ENCODE assay signal across 8 mouse cellular contexts in the genomic region with DNA sequence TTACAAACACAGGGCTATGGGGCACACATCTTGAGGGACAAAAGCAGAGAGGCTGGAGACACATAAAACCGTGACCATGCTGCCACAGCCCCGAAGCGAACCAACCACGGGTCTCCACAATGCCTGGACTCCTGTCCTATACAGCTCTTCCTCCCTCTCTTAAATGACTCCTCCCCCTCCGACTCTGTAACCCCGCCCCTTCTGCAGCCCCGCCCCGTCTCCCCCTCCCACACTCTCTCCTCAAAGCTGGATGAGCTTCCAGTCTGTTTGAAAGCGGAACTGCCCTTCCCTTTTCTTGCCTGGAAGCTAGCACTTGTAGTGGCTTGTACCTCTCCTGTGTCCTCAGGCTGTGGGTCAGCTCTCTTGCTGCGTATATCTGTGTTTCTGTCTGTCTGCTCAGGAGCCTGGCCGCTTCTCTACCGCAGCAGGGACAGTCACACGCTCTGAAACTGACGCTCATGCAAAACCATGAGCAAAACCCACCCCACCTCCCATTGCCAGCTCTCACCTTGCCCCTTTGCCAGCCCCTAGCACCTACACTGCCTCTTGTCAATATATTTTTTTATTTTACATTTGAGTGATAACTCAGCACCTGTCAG. TPM values are rescaled to one million over a fixed set of nuclear protein-coding genes. Genes with fewer than 3 reads are reported as not detected.
DNase-seq lines count a peak whose midpoint lies in the region; ATAC-seq and TF ChIP-seq lines count a peak whose summit lies in the region.

No protein-coding gene starts in this region.

- peak overlapping the region; percentile 12; the same call in 1 of the 2 replicates for H3K4me3 ChIP-seq in lung, embryonic 14.5 days (ENCODE audit: low read depth, low read length)
- H3K4me3 ChIP-seq in liver, embryonic 16.5 days (ENCODE audit: low read depth, low read length): no peak overlapping the region
- peak overlapping the region; percentile 17; the same call in 1 of the 2 replicates for H3K4me3 ChIP-seq in stomach, embryonic 16.5 days (replicated peaks; ENCODE audit: low read length)

- 8% methylated on average over 14 of the region's 14 CpGs for WGBS in lung, embryonic 14.5 days
- 6% methylated on average over 14 of the region's 14 CpGs for WGBS in liver, embryonic 16.5 days (ENCODE audit: insufficient replicate concordance)
- whole genome bisulfite sequencing in stomach, embryonic 16.5 days: 5% methylated on average over 14 of the region's 14 CpGs

- peak; percentile 63; the same call in 1 of the 2 replicates for ATAC-seq in lung, embryonic 14.5 days (ENCODE audit: insufficient read depth)
- ATAC-seq in granulocyte monocyte progenitor cell, adult 5-6 weeks (replicated peaks; ENCODE audit: poor library complexity, severe bottlenecking): peak; percentile 86
- ATAC-seq in liver, embryonic 16.5 days (ENCODE audit: low read depth): 0 out of 2 replicates have a peak, but pooled peaks have one; percentile 30
- ATAC-seq in stomach, embryonic 16.5 days (ENCODE audit: insufficient read depth, low FRiP score): peak; percentile 77; the same call in 1 of the 2 replicates

- no peaks in the 10 kb centered on the region for H3K9me3 ChIP-seq in lung, embryonic 14.5 days (ENCODE audit: low read depth, low read length)
- H3K9me3 ChIP-seq in liver, embryonic 16.5 days (replicated peaks; ENCODE audit: control insufficient read depth, low read length): no peaks in the 10 kb centered on the region
- no peaks in the 10 kb centered on the region for H3K9me3 ChIP-seq in stomach, embryonic 16.5 days (replicated peaks; ENCODE audit: control insufficient read depth, low read length)

- TF ChIP-seq CTCF in lung, embryonic 14.5 days (IDR thresholded peaks at IDR 0.05; ENCODE audit: low read depth): no peak

- no peaks in the 10 kb centered on the region for H3K36me3 ChIP-seq in lung, embryonic 14.5 days (ENCODE audit: insufficient read depth)
- no peaks in the 10 kb centered on the region for H3K36me3 ChIP-seq in liver, embryonic 16.5 days (ENCODE audit: control insufficient read depth, insufficient read depth)
- H3K36me3 ChIP-seq in stomach, embryonic 16.5 days (ENCODE audit: control insufficient read depth, insufficient read depth, low read length): no peaks in the 10 kb centered on the region

- no peak overlapping the region for H3K9ac ChIP-seq in lung, embryonic 14.5 days
- H3K9ac ChIP-seq in liver, embryonic 16.5 days (ENCODE audit: low read depth, low read length): no peak overlapping the region
- H3K9ac ChIP-seq in stomach, embryonic 16.5 days (ENCODE audit: low read length): 0 out of 2 replicates have a peak overlapping the region, but pooled peaks have one; percentile 47

- H3K4me1 ChIP-seq in lung, embryonic 14.5 days (ENCODE audit: insufficient read depth): no peaks in the 10 kb centered on the region
- H3K4me1 ChIP-seq in liver, embryonic 16.5 days (ENCODE audit: control insufficient read depth, low read depth, low read length): no peaks in the 10 kb centered on the region
- H3K4me1 ChIP-seq in stomach, embryonic 16.5 days (ENCODE audit: control insufficient read depth, insufficient read depth, low read length): no peaks in the 10 kb centered on the region

- peaks cover 9% of the 10 kb centered on the region for H3K27me3 ChIP-seq in lung, embryonic 14.5 days (ENCODE audit: insufficient read depth, low read length)
- peaks cover 9% of the 10 kb centered on the region for H3K27me3 ChIP-seq in liver, embryonic 16.5 days (ENCODE audit: control insufficient read depth, insufficient read depth, low read depth, low read length)
- peaks cover 9% of the 10 kb centered on the region for H3K27me3 ChIP-seq in stomach, embryonic 16.5 days (ENCODE audit: control insufficient read depth, insufficient read depth, low read length)

- H3K27ac ChIP-seq in lung, embryonic 14.5 days (ENCODE audit: low read depth): no peak overlapping the region
- no peak overlapping the region for H3K27ac ChIP-seq in liver, embryonic 16.5 days (ENCODE audit: low read length)
- H3K27ac ChIP-seq in stomach, embryonic 16.5 days (ENCODE audit: low read length): no peak overlapping the region

- H3K4me2 ChIP-seq in lung, embryonic 14.5 days: peak overlapping the region; percentile 45; the same call in 1 of the 2 replicates
- H3K4me2 ChIP-seq in liver, embryonic 16.5 days (ENCODE audit: low read depth, low read length): peak overlapping the region; percentile 26
- H3K4me2 ChIP-seq in stomach, embryonic 16.5 days (ENCODE audit: low read depth, low read length): peak overlapping the region; percentile 38

- peak; percentile 37 for DNase-seq in lung, embryonic 14.5 days
- no peak for DNase-seq in lung, postnatal 14 days
- DNase-seq in T-cell, adult 2 months (ENCODE audit: low spot score): no peak
- no peak for DNase-seq in adrenal gland, postnatal 4 days (ENCODE audit: low spot score in 2 of 2)
- no peak for DNase-seq in c-Kit-positive CD71-positive TER-119-positive erythroid progenitor cells, embryonic 14.5 days (ENCODE audit: low spot score)

RNA-seq across cellular contexts. Expression of gene Obscn, which starts 5.7 kb away (rescaled TPM):
- 0.14 and 1.4 TPM in 2 replicates for polyA plus RNA-seq in lung, embryonic 14.5 days (2014; fragmentation: Nextera tagmentation; extraction: Ambion mirVana)
- not detected in 2 replicates for total RNA-seq in granulocyte monocyte progenitor cell, adult 5-6 weeks (2014; fragmentation: Nextera tagmentation)
- total RNA-seq in granulocyte monocyte progenitor cell, adult 5-6 weeks (2017): not detected in 2 replicates
- 0.12 and 0.34 TPM in 2 replicates for polyA plus RNA-seq in liver, embryonic 16.5 days (2015; fragmentation: Nextera tagmentation; extraction: Ambion mirVana)
- 0.69 and 1.7 TPM in 2 replicates for polyA plus RNA-seq in stomach, embryonic 16.5 days (2015; fragmentation: Nextera tagmentation; extraction: Ambion mirVana)
- total RNA-seq in adrenal gland, postnatal 4 days (2021): 10 to 100 TPM in 1 of 2 experiments, 1 to 10 TPM in 1; 9.0 to 22.3 TPM

RNA-seq across cellular contexts. Expression of gene Iba57, which starts 21.7 kb away (rescaled TPM):
- 1.9 and 2.2 TPM in 2 replicates for polyA plus RNA-seq in lung, embryonic 14.5 days (2014; fragmentation: Nextera tagmentation; extraction: Ambion mirVana)
- total RNA-seq in granulocyte monocyte progenitor cell, adult 5-6 weeks (2014; fragmentation: Nextera tagmentation): 0.84 and 2.8 TPM in 2 replicates
- 3.9 and 6.0 TPM in 2 replicates for total RNA-seq in granulocyte monocyte progenitor cell, adult 5-6 weeks (2017)
- 12.8 and 13.3 TPM in 2 replicates for polyA plus RNA-seq in liver, embryonic 16.5 days (2015; fragmentation: Nextera tagmentation; extraction: Ambion mirVana)
- 7.0 and 9.3 TPM in 2 replicates for polyA plus RNA-seq in stomach, embryonic 16.5 days (2015; fragmentation: Nextera tagmentation; extraction: Ambion mirVana)
- total RNA-seq in adrenal gland, postnatal 4 days (2021): 10 to 100 TPM; 17.7 to 18.4 TPM

RNA-seq across cellular contexts. Expression of gene Gjc2, which starts 41.1 kb away (rescaled TPM):
- 0.16 and 0.34 TPM in 2 replicates for polyA plus RNA-seq in lung, embryonic 14.5 days (2014; fragmentation: Nextera tagmentation; extraction: Ambion mirVana)
- not detected in 2 replicates for total RNA-seq in granulocyte monocyte progenitor cell, adult 5-6 weeks (2014; fragmentation: Nextera tagmentation)
- not detected in 2 replicates for total RNA-seq in granulocyte monocyte progenitor cell, adult 5-6 weeks (2017)
- polyA plus RNA-seq in liver, embryonic 16.5 days (2015; fragmentation: Nextera tagmentation; extraction: Ambion mirVana): 0.08 and 0.20 TPM in 2 replicates
- 0.62 and 0.64 TPM in 2 replicates for polyA plus RNA-seq in stomach, embryonic 16.5 days (2015; fragmentation: Nextera tagmentation; extraction: Ambion mirVana)
- total RNA-seq in adrenal gland, postnatal 4 days (2021): under 1 TPM; 0.59 to 0.62 TPM

RNA-seq across cellular contexts. Expression of gene Guk1, which starts 50.1 kb away (rescaled TPM):
- 140 and 141 TPM in 2 replicates for polyA plus RNA-seq in lung, embryonic 14.5 days (2014; fragmentation: Nextera tagmentation; extraction: Ambion mirVana)
- total RNA-seq in granulocyte monocyte progenitor cell, adult 5-6 weeks (2014; fragmentation: Nextera tagmentation): 41.9 and 58.1 TPM in 2 replicates
- 33.2 and 35.9 TPM in 2 replicates for total RNA-seq in granulocyte monocyte progenitor cell, adult 5-6 weeks (2017)
- polyA plus RNA-seq in liver, embryonic 16.5 days (2015; fragmentation: Nextera tagmentation; extraction: Ambion mirVana): 55.0 TPM in 2 replicates
- polyA plus RNA-seq in stomach, embryonic 16.5 days (2015; fragmentation: Nextera tagmentation; extraction: Ambion mirVana): 128 and 129 TPM in 2 replicates
- total RNA-seq in adrenal gland, postnatal 4 days (2021): 10 to 100 TPM; 58.9 to 62.8 TPM

Comparison
In these comparisons a context has a peak if more than half of its experiments do, and no peak if none do; other contexts are left out.
1. ATAC-seq: peak in every context shown above with its lines; median percentile 86 in granulocyte monocyte progenitor cell, adult 5-6 weeks; 77 in stomach, embryonic 16.5 days; 63 in lung, embryonic 14.5 days; 30 in liver, embryonic 16.5 days.